Mouse (Mus musculus) MN1 (cell line): ENCODE measurements around the gene Tymp.

ENCODE experiments used
- DNase-seq: peaks from one replicate; pipeline ENCODE4 v3.0.0-alpha.2; 2016; ENCODE audit warnings: low spot score

The Tymp gene

GRCm38 (mm10) chr15:89326441-89326840 lies 50.4 kb downstream of the Tymp start:
- DNase-seq: no peak

- DNase-seq: no peak
Observed at GRCm38 (mm10) chr15:89323656-89324055, 53.2 kb downstream of the Tymp start.

- DNase-seq: no peak
Observed at GRCm38 (mm10) chr15:89322670-89323522, 53.9 kb downstream of the Tymp start, which contains the start of gene Adm2. Gene Adm2 (plus strand): TSS chr15:89322720.
